Mouse (Mus musculus) heart, adult 11 months (tissue): Measurements from ENCODE around the gene E130218I03Rik.
"Not testable (repeated sequence)": the region's sequence is repeated elsewhere in the genome, so short reads cannot be mapped to it uniquely, and the experiment has no call there.

Source experiments
- DNase-seq: peaks from one replicate; pipeline ENCODE4 v3.0.0; 2022

E130218I03Rik gene

DNA sequence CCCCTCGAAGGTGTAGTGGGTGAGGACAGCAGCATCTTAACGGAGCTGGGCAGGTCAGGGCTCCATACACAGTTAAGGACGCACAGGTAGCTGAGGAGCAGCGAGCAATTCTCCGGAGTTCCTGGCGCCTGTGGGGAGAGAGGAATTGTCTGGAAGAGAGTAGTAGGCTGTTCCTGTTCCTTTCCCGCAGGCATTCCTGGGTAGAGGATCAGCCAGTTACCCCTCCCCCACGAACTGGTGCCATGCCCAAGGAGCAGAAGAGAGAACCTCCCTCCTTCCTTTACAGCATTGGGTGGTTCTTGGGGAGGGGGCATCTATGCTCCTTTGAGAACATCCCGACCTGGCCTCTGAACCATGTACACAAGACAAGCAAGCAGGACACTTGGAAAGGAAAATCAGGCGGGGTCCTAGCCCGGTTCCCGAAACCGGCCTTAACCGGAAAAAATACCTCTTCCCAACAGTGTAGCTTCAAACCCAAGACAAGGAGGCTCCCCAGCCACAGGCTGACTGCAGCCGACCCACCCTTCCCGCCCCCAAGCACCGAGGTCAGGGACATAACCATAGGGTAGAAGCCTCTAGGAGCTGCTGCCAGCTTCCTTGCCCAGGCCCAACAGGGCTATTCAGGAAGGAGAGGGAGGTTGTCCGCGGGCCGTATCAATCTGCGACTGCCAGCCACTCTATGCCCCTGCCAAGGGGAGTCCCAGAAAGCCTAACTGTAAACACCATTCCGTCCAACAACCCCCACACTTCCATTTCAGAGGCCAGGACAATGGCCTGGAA lies 8.9 kb downstream of the E130218I03Rik start:
- DNase-seq, result peak; percentile 93

DNA sequence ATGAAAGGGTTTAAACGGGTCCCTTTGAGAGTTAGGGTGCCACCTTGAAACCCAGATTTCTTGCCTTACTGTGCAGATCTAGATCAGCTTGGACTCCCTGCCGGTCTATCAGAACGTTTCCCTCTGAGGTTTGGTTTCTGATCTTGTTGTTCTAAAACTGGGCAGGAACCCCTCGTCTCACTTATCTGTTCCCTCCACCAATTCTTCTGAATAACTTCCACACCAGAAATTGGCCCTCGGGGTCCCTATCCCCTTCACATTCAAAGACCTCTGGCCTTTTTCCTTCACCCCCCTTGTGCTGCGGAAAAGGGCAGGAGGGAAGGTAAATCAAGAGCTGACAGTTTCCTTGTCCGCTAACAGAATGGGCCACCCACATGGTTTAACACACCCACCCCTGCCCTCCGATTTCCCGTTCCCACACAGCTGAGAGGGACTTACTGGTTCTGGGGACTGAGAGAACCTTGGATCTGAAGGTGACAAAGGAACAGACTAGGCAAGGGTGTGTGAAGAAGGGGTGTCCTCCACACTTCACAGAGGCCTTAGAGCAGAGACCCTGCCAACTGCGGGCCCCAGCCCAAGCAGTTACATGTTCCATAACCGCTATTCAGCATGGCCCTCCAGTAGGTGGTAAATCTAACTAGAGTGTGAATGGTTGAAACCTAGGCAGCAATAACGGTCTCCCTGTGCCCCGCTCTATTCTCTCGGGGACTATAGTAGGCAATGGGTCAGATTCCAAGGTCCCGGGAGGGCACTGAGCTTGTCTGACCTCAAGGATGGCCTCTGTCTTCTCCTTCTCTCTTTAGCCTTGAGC lies 9.7 kb downstream of the E130218I03Rik start:
- DNase-seq, result peak; percentile 91

GRCm38 (mm10) chr4:134253722-134254324 lies 10.4 kb downstream of the E130218I03Rik start, which contains the start of gene Grrp1:
TSS of gene Grrp1 (minus strand) at chr4:134254106.
- DNase-seq, result peak; percentile 96

DNA sequence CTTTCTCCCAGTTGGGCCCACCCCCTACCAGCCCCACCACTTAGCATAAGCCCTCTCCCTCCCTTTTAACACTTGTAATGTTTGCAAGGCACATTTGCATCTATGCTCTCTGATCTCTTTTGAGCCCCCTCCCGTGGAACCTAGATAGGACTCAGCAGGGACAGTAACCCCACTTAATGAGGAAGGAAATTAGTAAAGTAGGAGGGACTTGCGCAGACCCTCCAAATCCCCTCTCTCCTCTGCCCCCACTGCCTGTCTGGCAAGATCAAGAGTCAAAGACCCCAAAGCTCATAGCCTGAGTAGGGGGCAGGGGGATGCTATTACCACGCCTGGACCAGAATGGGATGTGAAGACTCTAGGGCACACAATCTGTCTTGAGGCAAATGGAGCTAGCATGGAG lies 11.4 kb downstream of the E130218I03Rik start:
- DNase-seq, result peak; percentile 74

- DNase-seq, result peak; percentile 96
These were observed 12.4 kb downstream of the E130218I03Rik start for GRCm38 (mm10) chr4:134255854-134256253.

- peak; percentile 96 for DNase-seq
These were observed 13.1 kb downstream of the E130218I03Rik start for GRCm38 (mm10) chr4:134256407-134257197.

DNA sequence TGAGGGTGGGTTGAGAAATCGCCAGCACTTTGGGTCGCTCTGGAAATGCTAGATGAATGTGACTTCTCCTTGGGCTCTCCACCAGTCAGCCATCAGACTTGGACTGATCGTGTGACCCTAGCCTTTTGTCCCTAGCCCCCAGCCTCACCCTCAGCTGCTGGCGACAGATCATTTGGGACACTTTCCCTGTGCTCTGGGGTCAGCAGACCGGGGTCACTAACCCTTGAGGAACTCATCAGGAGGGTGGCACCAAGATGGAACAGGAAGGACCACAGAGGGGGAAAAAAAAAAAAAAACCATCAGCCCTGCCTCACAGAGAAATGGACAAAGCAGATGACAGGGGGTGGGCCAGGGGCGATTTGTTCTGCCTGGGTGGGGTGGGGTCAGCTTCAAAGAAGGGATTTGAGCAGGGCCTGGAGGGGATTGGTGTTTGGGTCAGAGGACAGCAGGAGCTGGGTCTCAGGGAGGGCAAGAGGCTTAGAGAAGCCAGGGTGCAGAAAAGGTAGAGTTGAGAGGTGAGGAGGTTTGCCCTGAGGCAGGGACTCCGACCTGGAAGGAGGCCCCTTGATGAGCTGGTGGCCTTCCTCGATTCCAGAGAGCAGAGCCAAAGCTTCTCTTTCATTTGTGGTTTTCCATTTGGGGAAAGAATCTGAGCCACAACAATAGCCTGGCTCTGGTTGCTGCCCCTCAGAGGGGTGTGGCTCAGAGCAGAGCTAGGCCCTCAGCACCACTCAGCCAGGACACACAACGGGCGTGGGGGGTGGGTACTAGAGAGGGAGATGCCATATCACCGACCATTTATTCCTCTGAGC lies 13.9 kb downstream of the E130218I03Rik start:
- DNase-seq, result peak; percentile 95

- DNase-seq, result no peak
These were observed 14.9 kb downstream of the E130218I03Rik start for GRCm38 (mm10) chr4:134258354-134258753.

DNA sequence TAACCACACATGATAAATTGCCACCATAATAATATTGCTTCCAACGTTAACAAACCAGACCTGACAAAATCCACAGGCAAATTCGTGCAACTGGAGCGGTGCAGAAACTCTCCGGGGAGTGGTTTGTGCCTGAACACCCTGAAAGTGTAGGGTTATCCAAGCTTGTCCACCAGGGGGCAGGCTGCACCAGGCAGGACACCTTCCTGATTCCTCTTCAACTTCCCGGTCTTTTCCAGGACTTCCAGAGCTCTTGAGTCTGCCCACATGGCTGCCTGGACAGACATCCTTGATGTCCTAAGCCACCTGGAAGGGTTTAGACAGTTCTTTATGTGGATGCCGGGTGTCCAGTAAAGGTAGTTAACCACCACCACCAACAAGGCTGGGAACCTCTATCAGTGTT lies 19.7 kb downstream of the E130218I03Rik start:
- DNase-seq, result peak; percentile 93

GRCm38 (mm10) chr4:134265860-134266585 lies 22.6 kb downstream of the E130218I03Rik start:
- DNase-seq, result peak; percentile 85

- peak; percentile 92 for DNase-seq
These were observed 24.7 kb downstream of the E130218I03Rik start for GRCm38 (mm10) chr4:134268102-134268655.

GRCm38 (mm10) chr4:134269622-134270021 lies 26.2 kb downstream of the E130218I03Rik start:
- not testable (repeated sequence) for DNase-seq

DNA sequence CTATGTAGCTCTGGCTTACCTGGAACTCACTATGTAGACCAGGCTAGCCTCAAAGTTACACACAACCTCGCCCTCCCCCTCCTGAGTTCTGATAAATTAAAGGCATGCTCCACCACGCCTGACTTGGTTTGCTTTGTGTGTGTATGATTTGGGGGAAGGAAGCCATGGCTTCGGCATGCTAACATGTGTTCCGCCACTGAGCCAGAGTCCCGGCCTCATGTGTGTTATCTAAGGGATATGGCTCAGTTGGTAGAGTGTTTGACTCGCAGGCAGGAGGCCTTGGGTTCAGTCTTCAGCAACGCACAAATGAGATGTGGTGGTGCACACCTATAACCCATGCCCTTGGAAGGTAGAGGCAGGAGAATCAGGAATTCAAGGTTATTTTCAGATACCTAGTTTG lies 28.5 kb downstream of the E130218I03Rik start:
- DNase-seq, result peak; percentile 75

GRCm38 (mm10) chr4:134272731-134273416 lies 29.4 kb downstream of the E130218I03Rik start:
- DNase-seq, result peak; percentile 59

- peak; percentile 87 for DNase-seq
These were observed 30.2 kb downstream of the E130218I03Rik start for GRCm38 (mm10) chr4:134273417-134274345.

DNA sequence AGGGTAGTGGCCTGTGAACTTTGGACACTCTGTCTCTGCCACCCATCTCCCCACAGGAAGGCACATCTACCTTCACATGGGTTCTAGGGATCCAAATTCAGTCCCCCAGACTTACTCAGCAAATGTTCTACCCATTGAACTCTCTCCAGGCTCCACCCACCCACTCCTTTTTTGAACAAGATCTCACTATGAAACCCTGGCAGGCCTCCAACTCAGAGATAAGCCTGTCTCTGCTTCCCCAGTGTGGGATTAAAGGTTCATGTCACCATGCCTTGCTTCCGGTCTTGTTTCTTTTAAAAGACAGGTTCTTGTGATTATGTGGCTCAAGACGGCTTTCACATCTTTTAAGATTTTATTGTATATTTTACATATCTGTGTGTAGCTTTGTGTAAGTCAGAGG lies 41.5 kb downstream of the E130218I03Rik start:
- DNase-seq, result peak; percentile 86

GRCm38 (mm10) chr4:134286226-134287167 lies 43.0 kb downstream of the E130218I03Rik start:
- no peak for DNase-seq

GRCm38 (mm10) chr4:134287168-134287564 lies 43.7 kb downstream of the E130218I03Rik start:
- DNase-seq, result peak; percentile 99
